Mouse (Mus musculus) embryonic facial prominence, embryonic 15.5 days (tissue): ENCODE results near the gene Fam129a. TPM values are rescaled to one million over a fixed set of nuclear protein-coding genes. Genes with fewer than 3 reads are reported as not detected.
"Not testable (repeated sequence)": the region's sequence is repeated elsewhere in the genome, so short reads cannot be mapped to it uniquely, and the experiment has no call there.

Experiments used
- ATAC-seq: fragments of 200-750 bp; cut with Nextera tagmentation; 2 replicates; pipeline ENCODE4 v1.8.0; 2017; ENCODE audit warnings: low read depth, moderate TSS enrichment; ENCODE audit not compliant: insufficient number of reproducible peaks, low FRiP score, low TSS enrichment
- H3K27ac ChIP-seq: fragments of 300-500 bp; sonication (generic); replicated peaks from 2 replicates; pipeline ENCODE4 v1.5.1; 2015; ENCODE audit warnings: mild to moderate bottlenecking, inconsistent platforms
- H3K27me3 ChIP-seq: fragments of 300-500 bp; sonication (generic); 2 replicates; pipeline ENCODE4 v1.6.1; 2015; ENCODE audit warnings: inconsistent platforms
- H3K36me3 ChIP-seq: fragments of 300-500 bp; sonication (generic); 2 replicates; pipeline ENCODE4 v1.6.1; 2015; ENCODE audit warnings: mild to moderate bottlenecking, inconsistent platforms
- H3K4me1 ChIP-seq: fragments of 300-500 bp; sonication (generic); 2 replicates; pipeline ENCODE4 v1.6.1; 2015; ENCODE audit warnings: inconsistent platforms
- H3K4me2 ChIP-seq: fragments of 300-500 bp; sonication (generic); replicated peaks from 2 replicates; pipeline ENCODE4 v1.6.1; 2015; ENCODE audit warnings: mild to moderate bottlenecking, inconsistent platforms
- H3K4me3 ChIP-seq: fragments of 300-500 bp; sonication (generic); replicated peaks from 2 replicates; pipeline ENCODE4 v1.5.1; 2015; ENCODE audit warnings: mild to moderate bottlenecking, inconsistent platforms
- H3K9ac ChIP-seq: fragments of 300-500 bp; sonication (generic); 2 replicates; pipeline ENCODE4 v1.6.1; 2015; ENCODE audit warnings: inconsistent platforms
- H3K9me3 ChIP-seq: fragments of 300-500 bp; sonication (generic); replicated peaks from 2 replicates; pipeline ENCODE4 v1.6.1; 2016; ENCODE audit warnings: inconsistent platforms
- whole genome bisulfite sequencing: fragments of 180-500 bp; shearing (Covaris S2); methylation state at CpG from one replicate; pipeline ENCODE4 v1.1.7; 2015; 5-methylcytosine and 5-hydroxymethylcytosine counted together
- polyA plus RNA-seq: library from polyadenylated mRNA; unstranded; fragments of >200 nt; fragmentation: Nextera tagmentation; extraction: Ambion mirVana; gene quantifications from 2 replicates; pipeline ENCODE4 v1.2.1, GENCODE M21; 2015

Fam129a gene
- polyA plus RNA-seq, 1 experiment from 2014 or later, result 18.9 TPM

DNA sequence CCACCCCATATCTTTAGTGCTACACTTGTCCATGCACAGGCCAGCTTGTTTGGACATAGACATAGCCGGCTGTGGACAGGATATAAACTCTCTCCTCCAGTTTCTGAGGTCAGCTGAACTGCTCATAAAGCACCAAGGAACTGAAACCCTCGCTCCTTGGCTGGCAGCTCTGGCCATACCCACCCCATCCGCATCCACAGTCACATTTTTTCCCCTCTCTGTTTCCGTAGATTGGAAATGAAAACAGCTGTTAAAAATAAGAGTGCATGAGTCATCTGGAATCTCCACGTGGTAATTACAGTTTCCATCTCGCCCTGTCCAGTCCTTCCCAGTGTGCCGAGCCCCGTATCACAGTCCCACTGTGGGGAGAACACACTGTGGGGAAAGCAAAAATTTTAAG, 115.7 kb downstream of the Fam129a start:
- Histone ChIP-seq H3K27ac (peak overlapping the region; percentile 88), H3K4me2 (peak overlapping the region; percentile 10), H3K27me3 (no peaks in the 10 kb centered on the region), H3K36me3 (no peaks in the 10 kb centered on the region), H3K9ac (no peak overlapping the region), H3K4me1 (peaks cover 45% of the 10 kb centered on the region), H3K4me3 (no peak overlapping the region), H3K9me3 (no peaks in the 10 kb centered on the region)
- ATAC-seq, result peak; percentile 68; the same call in 1 of the 2 replicates
- WGBS, result 8% methylated on average over 8 of the region's 8 CpGs

GRCm38 (mm10) chr1:151689032-151689431, 118.0 kb downstream of the Fam129a start:
- H3K4me3 ChIP-seq, result no peak overlapping the region
- H3K4me1 ChIP-seq, result peaks cover 49% of the 10 kb centered on the region
- no peaks in the 10 kb centered on the region for H3K9me3 ChIP-seq
- H3K36me3 ChIP-seq, result no peaks in the 10 kb centered on the region
- 62% methylated on average over 5 of the region's 5 CpGs for WGBS
- H3K9ac ChIP-seq, result no peak overlapping the region
- H3K27me3 ChIP-seq, result no peaks in the 10 kb centered on the region
- no peak overlapping the region for H3K4me2 ChIP-seq
- no peak overlapping the region for H3K27ac ChIP-seq
- ATAC-seq, result no peak

GRCm38 (mm10) chr1:151689561-151689960, 118.6 kb downstream of the Fam129a start:
- no peak for ATAC-seq
- peaks cover 47% of the 10 kb centered on the region for H3K4me1 ChIP-seq
- no peaks in the 10 kb centered on the region for H3K27me3 ChIP-seq
- H3K27ac ChIP-seq, result peak overlapping the region; percentile 36; the same call in 1 of the 2 replicates
- no peaks in the 10 kb centered on the region for H3K36me3 ChIP-seq
- WGBS, result 58% methylated on average over 8 of the region's 8 CpGs
- H3K9me3 ChIP-seq, result no peaks in the 10 kb centered on the region
- no peak overlapping the region for H3K4me2 ChIP-seq
- H3K4me3 ChIP-seq, result no peak overlapping the region
- H3K9ac ChIP-seq, result no peak overlapping the region

- H3K27ac ChIP-seq, result peak overlapping the region; percentile 36; the same call in 1 of the 2 replicates
- no peak overlapping the region for H3K9ac ChIP-seq
- WGBS, result 61% methylated on average over 6 of the region's 6 CpGs
- H3K4me2 ChIP-seq, result no peak overlapping the region
- no peak overlapping the region for H3K4me3 ChIP-seq
- H3K36me3 ChIP-seq, result no peaks in the 10 kb centered on the region
- peaks cover 42% of the 10 kb centered on the region for H3K4me1 ChIP-seq
- ATAC-seq, result no peak
- no peaks in the 10 kb centered on the region for H3K27me3 ChIP-seq
- H3K9me3 ChIP-seq, result no peaks in the 10 kb centered on the region
Measured at GRCm38 (mm10) chr1:151690061-151690460, 119.1 kb downstream of the Fam129a start.

- Histone ChIP-seq H3K4me3 (no peak overlapping the region), H3K9ac (no peak overlapping the region), H3K4me2 (no peak overlapping the region), H3K9me3 (no peaks in the 10 kb centered on the region), H3K27me3 (no peaks in the 10 kb centered on the region), H3K4me1 (peaks cover 35% of the 10 kb centered on the region), H3K27ac (no peak overlapping the region), H3K36me3 (no peaks in the 10 kb centered on the region)
- no peak for ATAC-seq
- 65% methylated on average over 7 of the region's 7 CpGs for WGBS
Measured at GRCm38 (mm10) chr1:151690583-151691193, 119.7 kb downstream of the Fam129a start.

- ATAC-seq, H3K36me3 ChIP-seq, H3K4me2 ChIP-seq, H3K9ac ChIP-seq, H3K9me3 ChIP-seq, H3K27ac ChIP-seq, H3K4me3 ChIP-seq, H3K27me3 ChIP-seq: not testable (repeated sequence)
- peaks cover 17% of the 10 kb centered on the region for H3K4me1 ChIP-seq
- 56% methylated on average over 6 of the region's 6 CpGs for WGBS
Measured at GRCm38 (mm10) chr1:151692867-151693266, 121.9 kb downstream of the Fam129a start.

- 89% methylated on average over 7 of the region's 7 CpGs for WGBS
- no peak for ATAC-seq
Measured at GRCm38 (mm10) chr1:151696751-151697150, 125.8 kb downstream of the Fam129a start.

GRCm38 (mm10) chr1:151697901-151698641, 127.1 kb downstream of the Fam129a start:
- Histone ChIP-seq H3K4me3 (no peak overlapping the region), H3K9me3 (no peaks in the 10 kb centered on the region), H3K27ac (no peak overlapping the region), H3K4me1 (peaks cover 8% of the 10 kb centered on the region; the same call in 1 of the 2 replicates), H3K36me3 (no peaks in the 10 kb centered on the region), H3K9ac (no peak overlapping the region), H3K27me3 (no peaks in the 10 kb centered on the region), H3K4me2 (no peak overlapping the region)
- no peak for ATAC-seq
- 74% methylated on average over 7 of the region's 7 CpGs for WGBS

More at GRCm38 (mm10) chr1:151696751-151697150, 125.8 kb downstream of the Fam129a start:
- Histone ChIP-seq H3K9me3 (no peaks in the 10 kb centered on the region), H3K4me3 (no peak overlapping the region), H3K4me2 (no peak overlapping the region), H3K27me3 (no peaks in the 10 kb centered on the region), H3K9ac (no peak overlapping the region), H3K36me3 (no peaks in the 10 kb centered on the region), H3K27ac (no peak overlapping the region), H3K4me1 (peaks cover 14% of the 10 kb centered on the region)

GRCm38 (mm10) chr1:151699363-151699762, 128.4 kb downstream of the Fam129a start:
- Histone ChIP-seq H3K36me3 (no peaks in the 10 kb centered on the region), H3K4me3 (no peak overlapping the region), H3K27ac (no peak overlapping the region), H3K9me3 (no peaks in the 10 kb centered on the region), H3K4me2 (no peak overlapping the region), H3K9ac (no peak overlapping the region), H3K27me3 (no peaks in the 10 kb centered on the region), H3K4me1 (peaks cover 3% of the 10 kb centered on the region; the same call in 1 of the 2 replicates)
- WGBS, result 67% methylated on average over 7 of the region's 7 CpGs
- ATAC-seq, result no peak

DNA sequence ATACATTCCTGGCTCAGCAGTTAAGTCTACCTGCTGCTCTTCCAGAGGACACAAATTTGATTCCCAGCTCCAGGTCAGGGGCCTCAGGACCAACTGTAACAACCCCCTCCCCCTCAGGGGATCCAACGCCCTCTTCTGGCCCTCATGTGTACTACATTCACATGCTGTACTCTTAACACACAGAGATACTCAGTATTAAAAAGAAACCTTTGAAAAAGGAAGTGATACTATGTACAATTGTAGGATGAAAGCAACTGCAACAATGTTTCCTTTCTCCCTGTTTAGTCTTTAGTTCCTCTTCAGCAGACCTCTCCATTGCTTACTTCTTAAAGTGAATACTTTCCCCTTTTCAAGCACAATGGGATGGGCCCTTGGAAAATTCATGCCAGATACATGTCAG, 131.8 kb downstream of the Fam129a start:
- H3K27ac ChIP-seq, result no peak overlapping the region
- H3K27me3 ChIP-seq, result 0 out of 2 replicates have a peak, but pooled peaks cover 3% of the 10 kb centered on the region
- H3K9me3 ChIP-seq, result no peaks in the 10 kb centered on the region
- H3K9ac ChIP-seq, result no peak overlapping the region
- H3K4me1 ChIP-seq, result peaks cover 3% of the 10 kb centered on the region; the same call in 1 of the 2 replicates
- 35% methylated on average over 1 of the region's 1 CpGs for WGBS
- H3K4me3 ChIP-seq, result no peak overlapping the region
- H3K4me2 ChIP-seq, result no peak overlapping the region
- no peak for ATAC-seq
- no peaks in the 10 kb centered on the region for H3K36me3 ChIP-seq

GRCm38 (mm10) chr1:151705723-151706396, 134.9 kb downstream of the Fam129a start:
- Histone ChIP-seq H3K36me3 (no peaks in the 10 kb centered on the region), H3K4me1 (peaks cover 8% of the 10 kb centered on the region; the same call in 1 of the 2 replicates), H3K9me3 (no peaks in the 10 kb centered on the region), H3K9ac (no peak overlapping the region), H3K4me2 (no peak overlapping the region), H3K27ac (no peak overlapping the region), H3K27me3 (0 out of 2 replicates have a peak, but pooled peaks cover 3% of the 10 kb centered on the region), H3K4me3 (no peak overlapping the region)
- peak; percentile 30; the same call in 1 of the 2 replicates for ATAC-seq
- 37% methylated on average over 11 of the region's 11 CpGs for WGBS
